Mouse (Mus musculus): Measurements from ENCODE around the gene Ifit3b. TPM values are rescaled to one million over a fixed set of nuclear protein-coding genes. Genes with fewer than 3 reads are reported as not detected.
"Not testable (repeated sequence)": the region's sequence is repeated elsewhere in the genome, so short reads cannot be mapped to it uniquely, and the experiment has no call there.

The Ifit3b gene
- total RNA-seq (2021), result under 1 TPM; 0.15 to 0.36 TPM

- intact Hi-C loops (cut with DNase I), result loop anchor here (2.0 kb wide), 1 partner anchor 15 kb away; no protein-coding TSS in a partner anchor
- DNase-seq, result peak; percentile 48 to 52
Measured at GRCm38 (mm10) chr19:34607237-34608051, at the start of gene Ifit3b. Ifit3b (plus strand) TSS chr19:34607970.

DNA sequence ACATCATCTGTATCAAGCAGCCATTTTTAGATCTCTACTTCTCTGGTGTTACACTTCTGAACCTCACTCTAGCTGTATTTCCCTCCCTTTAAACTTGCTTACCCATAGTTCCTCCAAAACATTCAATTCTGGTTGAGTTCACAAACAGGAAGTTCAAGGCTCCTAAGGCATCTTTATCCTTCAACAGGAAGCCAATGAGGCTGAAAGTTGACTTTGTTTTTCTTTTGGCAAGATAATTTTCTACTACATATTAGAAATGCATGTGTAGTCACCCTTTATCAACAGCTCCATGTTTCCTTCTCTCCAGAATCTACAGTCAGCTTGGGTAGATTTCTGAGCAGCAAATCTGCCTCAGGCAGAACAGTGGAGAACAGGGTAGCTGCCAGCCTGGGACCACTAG, 45.2 kb upstream of the Ifit3b start:
- no peak for DNase-seq
- intact Hi-C loops (cut with DNase I), result no loop called here

- intact Hi-C loops (cut with DNase I), result no loop called here
- DNase-seq, result no peak
Measured at GRCm38 (mm10) chr19:34566178-34566784, 41.5 kb upstream of the Ifit3b start.

- intact Hi-C loops (cut with DNase I), result no loop called here
- no peak for DNase-seq
Measured at GRCm38 (mm10) chr19:34568988-34569895, 38.5 kb upstream of the Ifit3b start.

- peak in 1 of 2 experiments; percentile 23 for DNase-seq
- intact Hi-C loops (cut with DNase I), result no loop called here
Measured at GRCm38 (mm10) chr19:34569896-34570476, 37.8 kb upstream of the Ifit3b start.

DNA sequence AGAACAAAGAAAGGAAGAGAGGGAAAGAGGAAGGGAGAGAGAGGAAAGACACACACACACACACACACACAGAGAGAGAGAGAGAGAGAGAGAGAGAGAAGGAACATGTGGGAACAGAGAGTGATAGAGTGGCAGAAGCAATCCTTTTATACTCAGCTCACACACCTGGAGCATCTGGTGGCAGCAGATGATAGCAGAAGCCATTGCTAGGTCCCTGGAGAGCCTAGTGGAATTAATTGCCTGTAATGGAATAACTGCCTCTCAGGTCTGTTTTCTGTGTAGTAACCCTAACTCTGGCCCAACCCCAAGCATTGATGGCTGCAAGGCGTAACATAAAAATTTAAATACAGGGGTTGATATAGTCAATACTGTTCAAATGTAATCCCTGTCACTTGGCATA, 36.7 kb upstream of the Ifit3b start:
- no peak for DNase-seq
- intact Hi-C loops (cut with DNase I), result no loop called here

- intact Hi-C loops (cut with DNase I), result no loop called here
- no peak for DNase-seq
Measured at GRCm38 (mm10) chr19:34573650-34574049, 34.1 kb upstream of the Ifit3b start.

DNA sequence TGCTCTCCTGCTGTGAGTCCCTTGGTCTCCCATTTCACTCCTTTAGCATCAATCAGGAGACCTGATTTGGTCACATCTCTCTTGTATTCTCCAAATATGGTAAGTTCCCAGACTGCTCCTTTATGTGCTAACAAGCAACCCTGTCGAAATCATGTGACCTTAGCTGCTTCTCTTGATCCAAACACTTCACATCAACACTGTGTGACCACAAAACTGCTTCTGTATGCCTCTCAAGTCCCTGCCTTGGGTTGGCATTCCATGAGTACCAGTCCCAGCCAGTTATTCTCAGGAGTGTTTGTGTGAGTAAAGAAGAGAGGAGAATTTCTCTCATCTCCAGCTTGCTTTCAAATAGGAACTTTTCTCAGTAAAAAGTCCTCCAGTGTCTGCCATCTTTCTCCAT, 30.6 kb upstream of the Ifit3b start:
- no peak for DNase-seq
- intact Hi-C loops (cut with DNase I), result no loop called here

DNA sequence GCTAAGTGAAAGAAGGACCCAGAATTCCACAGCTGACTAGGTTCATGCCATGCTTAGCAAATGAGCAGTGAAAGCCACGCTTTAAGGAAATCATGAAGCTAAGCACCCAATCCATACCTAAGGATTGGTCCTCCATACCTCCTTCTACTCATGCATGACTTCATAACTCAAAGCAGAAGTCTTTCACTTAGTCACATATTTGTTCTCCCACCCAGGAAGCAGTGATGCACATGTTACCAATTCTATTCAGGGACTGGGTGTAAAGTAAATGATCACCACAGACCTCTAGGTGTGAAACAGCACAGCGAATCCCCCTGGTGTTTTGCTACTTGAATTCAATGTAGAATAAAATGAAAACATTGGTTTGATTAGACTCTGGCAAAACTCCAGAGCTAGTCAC, 25.1 kb upstream of the Ifit3b start:
- DNase-seq; intact Hi-C loops (cut with DNase I): not testable (repeated sequence)

- intact Hi-C loops (cut with DNase I), result not testable (repeated sequence)
- DNase-seq, result peak in 1 of 2 experiments; percentile 32
Measured at GRCm38 (mm10) chr19:34583126-34583766, 24.5 kb upstream of the Ifit3b start, which contains the start of gene Ifit3. Ifit3 (plus strand) TSS chr19:34583531.

GRCm38 (mm10) chr19:34585740-34586458, 21.9 kb upstream of the Ifit3b start:
- DNase-seq; intact Hi-C loops (cut with DNase I): not testable (repeated sequence)

DNA sequence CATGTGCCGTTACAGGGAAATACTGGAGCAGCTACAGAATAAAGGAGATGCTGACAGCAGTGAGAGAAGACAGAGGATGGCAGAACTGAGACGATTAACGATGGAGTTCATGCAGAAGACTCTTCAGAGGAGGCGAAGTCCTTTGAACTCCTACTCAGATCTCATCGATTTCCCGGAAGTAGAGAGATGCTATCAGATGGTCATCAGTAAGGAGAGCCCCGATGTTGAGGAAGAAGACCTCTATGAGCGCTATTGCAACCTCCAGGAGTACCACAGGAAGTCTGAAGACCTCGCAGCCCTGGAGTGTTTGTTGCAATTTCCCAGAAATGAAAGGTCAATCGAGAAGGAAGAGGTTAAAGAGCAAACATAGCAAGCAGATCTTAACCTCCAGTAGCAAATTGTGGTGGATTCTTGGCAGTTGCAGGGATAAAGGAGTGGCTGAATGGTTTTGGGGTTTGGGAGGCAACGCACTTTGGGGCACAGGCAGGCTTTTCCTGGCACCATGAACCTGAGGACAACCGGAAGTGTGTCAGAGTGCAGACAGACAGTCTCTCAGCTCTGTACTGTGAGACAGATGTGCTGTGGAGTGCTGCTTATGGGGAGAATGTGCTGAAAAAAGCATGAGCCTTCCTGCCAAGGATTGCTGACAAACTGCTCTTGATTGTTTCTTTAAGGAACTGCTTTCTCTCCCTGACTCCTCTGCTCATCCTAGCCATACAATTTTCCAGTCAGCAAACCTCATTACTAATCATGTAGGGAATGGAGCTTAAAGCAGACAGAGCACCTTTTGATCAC, 19.7 kb upstream of the Ifit3b start:
- intact Hi-C loops (cut with DNase I); DNase-seq: not testable (repeated sequence)

DNA sequence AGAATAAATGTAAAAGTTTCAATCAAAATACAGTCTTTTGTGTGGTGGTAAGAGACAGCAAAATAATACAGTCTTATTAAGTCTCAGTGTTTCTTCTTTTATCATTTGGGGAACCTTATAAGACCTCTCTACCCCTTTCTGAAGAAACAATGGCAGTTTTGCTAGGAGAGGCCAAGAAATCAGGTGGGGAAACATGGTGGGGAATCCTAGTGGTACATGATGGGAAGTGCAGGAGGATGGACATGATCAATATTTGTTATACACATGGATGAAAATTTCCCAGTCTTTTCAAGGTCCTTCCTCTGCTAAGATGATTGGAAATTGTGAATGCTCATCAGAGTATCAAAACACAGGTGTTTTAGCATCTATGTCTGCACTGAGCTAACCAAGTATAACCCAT, 18.8 kb upstream of the Ifit3b start:
- DNase-seq, result no peak
- intact Hi-C loops (cut with DNase I), result no loop called here

DNA sequence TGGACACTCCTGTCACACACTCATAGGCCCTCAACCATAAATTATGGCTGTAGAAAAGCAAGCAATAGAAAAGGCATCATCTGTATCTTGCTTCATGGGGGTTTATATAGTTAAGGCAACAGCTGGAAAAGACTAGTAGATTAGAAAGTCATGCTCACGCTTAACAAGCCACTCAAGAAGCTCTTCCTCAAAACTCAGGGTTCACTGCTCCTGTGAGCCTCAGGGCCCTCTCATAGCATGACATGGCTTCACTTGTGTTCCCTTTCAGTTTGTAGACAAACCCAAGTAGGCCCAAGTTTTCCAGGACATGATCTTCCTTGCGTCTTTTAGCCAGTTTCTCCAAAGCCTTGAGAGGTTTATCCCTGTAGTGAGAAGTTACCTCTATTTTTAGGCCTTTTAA, 14.3 kb upstream of the Ifit3b start:
- intact Hi-C loops (cut with DNase I), result loop anchor here (2.0 kb wide), 1 partner anchor 13 kb away; the partner anchor contains the start of gene Ifit3b
- no peak for DNase-seq

DNA sequence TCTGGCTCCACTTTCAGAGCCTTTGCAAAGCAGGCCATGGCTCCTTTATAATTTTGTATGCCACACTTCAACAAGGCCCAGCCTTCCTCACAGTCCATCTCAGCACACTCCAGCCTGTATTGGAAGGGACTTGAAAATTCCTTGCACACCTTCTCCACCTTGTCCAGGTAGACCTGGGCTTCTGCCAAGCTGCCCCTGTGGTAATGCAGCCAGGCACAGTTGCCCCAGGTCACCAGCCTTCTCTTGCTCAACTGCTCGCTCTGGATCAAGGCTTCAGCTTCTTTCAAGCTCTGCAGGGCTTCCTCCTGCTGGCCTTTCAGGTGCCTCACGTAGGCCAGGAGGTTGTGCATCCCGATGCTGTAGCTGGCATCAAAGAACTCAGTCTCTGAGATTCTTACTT, 13.2 kb upstream of the Ifit3b start:
- intact Hi-C loops (cut with DNase I), result not testable (repeated sequence)

GRCm38 (mm10) chr19:34596811-34597210, 11.0 kb upstream of the Ifit3b start:
- DNase-seq, result no peak
- intact Hi-C loops (cut with DNase I), result loop anchor here (5.0 kb wide), 1 partner anchor 45 kb away; the partner anchor contains the start of gene Ifit2

More for the DNA sequence above, 13.2 kb upstream of the Ifit3b start:
- DNase-seq, result not testable (repeated sequence)

- peak; percentile 84 for DNase-seq
- intact Hi-C loops (cut with DNase I), result loop anchor here (5.0 kb wide), 1 partner anchor 46 kb away; the partner anchor contains the start of gene Ifit2
Measured at GRCm38 (mm10) chr19:34598341-34598740, 9.4 kb upstream of the Ifit3b start.

- intact Hi-C loops (cut with DNase I), result loop anchor here (5.0 kb wide), 1 partner anchor 47 kb away; the partner anchor contains the start of gene Ifit2
- not testable (repeated sequence) for DNase-seq
Measured at GRCm38 (mm10) chr19:34599250-34599649, 8.5 kb upstream of the Ifit3b start.

Data from heart, postnatal 10 days (tissue).